ENCODE assay signal across 14 mouse cellular contexts in genomic region chr8:61267061-61267460, GRCm38 (mm10). TPM values are rescaled to one million over a fixed set of nuclear protein-coding genes. Genes with fewer than 3 reads are reported as not detected.
DNase-seq lines count a peak whose midpoint lies in the region; ATAC-seq lines count a peak whose summit lies in the region.
"Had no signal": no experiment of that assay in that cellular context is flagged by ENCODE, and none has a peak within 500 bp of the region (broad histone marks: within the 10 kb centered on the region; RNA-seq: fewer than 3 reads in every experiment).

No protein-coding gene starts in this region.

- H3K36me3 ChIP-seq in embryonic facial prominence, embryonic 11.5 days (replicated peaks; ENCODE audit: control insufficient read depth, insufficient read depth, low read depth, low read length): no peaks in the 10 kb centered on the region
- no peaks in the 10 kb centered on the region for H3K36me3 ChIP-seq in embryonic facial prominence, embryonic 10.5 days (replicated peaks)
- no peaks in the 10 kb centered on the region for H3K36me3 ChIP-seq in hindbrain, embryonic 16.5 days (ENCODE audit: control insufficient read depth, insufficient read depth, low read length)
- no peaks in the 10 kb centered on the region for H3K36me3 ChIP-seq in hindbrain, embryonic 12.5 days
- no peaks in the 10 kb centered on the region for H3K36me3 ChIP-seq in megakaryocyte, embryonic 14.5 days (replicated peaks; ENCODE audit: low read length)
- H3K36me3 ChIP-seq in midbrain, embryonic 15.5 days (replicated peaks): no peaks in the 10 kb centered on the region
- H3K36me3 ChIP-seq: neural tube, embryonic 12.5 days had no signal

- 97% methylated on average over 1 of the region's 1 CpGs for WGBS in embryonic facial prominence, embryonic 11.5 days
- 95% methylated on average over 1 of the region's 1 CpGs for WGBS in embryonic facial prominence, embryonic 10.5 days
- WGBS in hindbrain, embryonic 16.5 days: 100% methylated on average over 1 of the region's 1 CpGs
- WGBS in hindbrain, embryonic 12.5 days: 92% methylated on average over 1 of the region's 1 CpGs
- WGBS in midbrain, embryonic 15.5 days: 92% methylated on average over 1 of the region's 1 CpGs

- no peaks in the 10 kb centered on the region; the same call in 1 of the 2 replicates for H3K4me1 ChIP-seq in embryonic facial prominence, embryonic 11.5 days (ENCODE audit: control insufficient read depth, insufficient read depth, low read length)
- peaks cover 27% of the 10 kb centered on the region for H3K4me1 ChIP-seq in embryonic facial prominence, embryonic 10.5 days
- peaks cover 4% of the 10 kb centered on the region for H3K4me1 ChIP-seq in hindbrain, embryonic 16.5 days (ENCODE audit: control insufficient read depth, insufficient read depth, low read depth, low read length)
- peaks cover 11% of the 10 kb centered on the region for H3K4me1 ChIP-seq in hindbrain, embryonic 12.5 days
- peaks cover 18% of the 10 kb centered on the region; the same call in 1 of the 2 replicates for H3K4me1 ChIP-seq in megakaryocyte, embryonic 14.5 days
- peaks cover 15% of the 10 kb centered on the region for H3K4me1 ChIP-seq in midbrain, embryonic 15.5 days

- H3K9ac ChIP-seq in embryonic facial prominence, embryonic 11.5 days (replicated peaks; ENCODE audit: low read length): no peak overlapping the region
- no peak overlapping the region for H3K9ac ChIP-seq in hindbrain, embryonic 16.5 days (ENCODE audit: low read depth, low read length)
- no peak overlapping the region for H3K9ac ChIP-seq in hindbrain, embryonic 12.5 days
- H3K9ac ChIP-seq in midbrain, embryonic 15.5 days: no peak overlapping the region
- H3K9ac ChIP-seq: neural tube, embryonic 12.5 days had no signal

- ATAC-seq in embryonic facial prominence, embryonic 11.5 days (replicated peaks; ENCODE audit: insufficient number of reproducible peaks, low FRiP score, low TSS enrichment, low read depth): peak; percentile 41; the same call in 1 of the 2 replicates
- peak; percentile 11; the same call in 1 of the 2 replicates for ATAC-seq in hindbrain, embryonic 16.5 days
- no peak for ATAC-seq in hindbrain, embryonic 12.5 days (ENCODE audit: low FRiP score)
- no peak for ATAC-seq in megakaryocyte, adult 5-6 weeks (ENCODE audit: poor library complexity, severe bottlenecking)
- ATAC-seq in midbrain, embryonic 15.5 days (replicated peaks): peak; percentile 37; the same call in 1 of the 2 replicates

- H3K4me3 ChIP-seq in embryonic facial prominence, embryonic 11.5 days (ENCODE audit: low read depth, low read length): no peak overlapping the region
- H3K4me3 ChIP-seq in embryonic facial prominence, embryonic 10.5 days: no peak overlapping the region
- no peak overlapping the region for H3K4me3 ChIP-seq in hindbrain, embryonic 16.5 days (ENCODE audit: low read length)
- no peak overlapping the region for H3K4me3 ChIP-seq in hindbrain, embryonic 12.5 days
- H3K4me3 ChIP-seq in megakaryocyte, embryonic 14.5 days (replicated peaks): peak overlapping the region; percentile 80
- H3K4me3 ChIP-seq in midbrain, embryonic 15.5 days: no peak overlapping the region
- H3K4me3 ChIP-seq: neural tube, embryonic 12.5 days had no signal

- no peaks in the 10 kb centered on the region for H3K27me3 ChIP-seq in embryonic facial prominence, embryonic 11.5 days (ENCODE audit: control insufficient read depth, insufficient read depth, low read length)
- H3K27me3 ChIP-seq in embryonic facial prominence, embryonic 10.5 days (replicated peaks; ENCODE audit: low read depth, poor library complexity, severe bottlenecking): no peaks in the 10 kb centered on the region
- H3K27me3 ChIP-seq in hindbrain, embryonic 16.5 days (replicated peaks; ENCODE audit: control insufficient read depth, insufficient read depth, low read length): no peaks in the 10 kb centered on the region
- no peaks in the 10 kb centered on the region for H3K27me3 ChIP-seq in hindbrain, embryonic 12.5 days
- no peaks in the 10 kb centered on the region for H3K27me3 ChIP-seq in megakaryocyte, embryonic 14.5 days (replicated peaks)
- no peaks in the 10 kb centered on the region for H3K27me3 ChIP-seq in midbrain, embryonic 15.5 days (replicated peaks)
- H3K27me3 ChIP-seq: CH12.LX; neural tube, embryonic 12.5 days had no signal

- no peak overlapping the region for H3K27ac ChIP-seq in embryonic facial prominence, embryonic 11.5 days (replicated peaks; ENCODE audit: low read depth, low read length)
- H3K27ac ChIP-seq in embryonic facial prominence, embryonic 10.5 days (replicated peaks): no peak overlapping the region
- no peak overlapping the region for H3K27ac ChIP-seq in hindbrain, embryonic 16.5 days (ENCODE audit: low read depth, low read length)
- no peak overlapping the region for H3K27ac ChIP-seq in hindbrain, embryonic 12.5 days
- H3K27ac ChIP-seq in midbrain, embryonic 15.5 days: no peak overlapping the region
- H3K27ac ChIP-seq: neural tube, embryonic 12.5 days had no signal

- H3K9me3 ChIP-seq in embryonic facial prominence, embryonic 11.5 days (replicated peaks; ENCODE audit: control insufficient read depth, low read length): no peaks in the 10 kb centered on the region
- H3K9me3 ChIP-seq in embryonic facial prominence, embryonic 10.5 days: no peaks in the 10 kb centered on the region
- no peaks in the 10 kb centered on the region for H3K9me3 ChIP-seq in hindbrain, embryonic 16.5 days (ENCODE audit: control insufficient read depth, low read length)
- H3K9me3 ChIP-seq in hindbrain, embryonic 12.5 days (replicated peaks): no peaks in the 10 kb centered on the region
- H3K9me3 ChIP-seq in megakaryocyte, embryonic 14.5 days: peaks cover 5% of the 10 kb centered on the region; the same call in 1 of the 2 replicates
- H3K9me3 ChIP-seq in midbrain, embryonic 15.5 days: no peaks in the 10 kb centered on the region
- H3K9me3 ChIP-seq: neural tube, embryonic 12.5 days had no signal

- no peak for DNase-seq in embryonic facial prominence, embryonic 11.5 days (ENCODE audit: low spot score)
- DNase-seq in embryonic facial prominence, embryonic 10.5 days (ENCODE audit: low spot score): no peak
- no peak for DNase-seq in yolk sac, embryonic 10.5 days (ENCODE audit: low spot score)
- DNase-seq: adrenal gland, postnatal 14 days; cerebellum, adult 9-10 months; gastrocnemius, postnatal 36 days; kidney, postnatal 10 days had no signal

- H3K4me2 ChIP-seq in embryonic facial prominence, embryonic 11.5 days (ENCODE audit: low read depth, low read length): no peak overlapping the region
- H3K4me2 ChIP-seq in hindbrain, embryonic 16.5 days (ENCODE audit: low read length): no peak overlapping the region
- no peak overlapping the region for H3K4me2 ChIP-seq in hindbrain, embryonic 12.5 days (replicated peaks)
- H3K4me2 ChIP-seq in midbrain, embryonic 15.5 days: no peak overlapping the region
- H3K4me2 ChIP-seq: neural tube, embryonic 12.5 days had no signal

RNA-seq across cellular contexts. Expression of gene Sh3rf1, which starts 43.4 kb away (rescaled TPM):
- polyA plus RNA-seq in embryonic facial prominence, embryonic 11.5 days (2014; fragmentation: Nextera tagmentation; extraction: Ambion mirVana): 14.7 and 16.0 TPM in 2 replicates
- 17.0 and 17.4 TPM in 2 replicates for polyA plus RNA-seq in embryonic facial prominence, embryonic 10.5 days (2016; fragmentation: Nextera tagmentation; extraction: Ambion mirVana)
- polyA plus RNA-seq in hindbrain, embryonic 16.5 days (2015; fragmentation: Nextera tagmentation; extraction: Ambion mirVana): 23.3 and 28.2 TPM in 2 replicates
- 28.1 and 29.7 TPM in 2 replicates for polyA plus RNA-seq in hindbrain, embryonic 12.5 days (2016; fragmentation: Nextera tagmentation; extraction: Ambion mirVana)
- polyA plus RNA-seq in megakaryocyte, embryonic 14.5 days (2012; ENCODE audit: insufficient read depth, low replicate concordance): 1.3 and 1.6 TPM in 2 replicates
- total RNA-seq in megakaryocyte, adult 5-6 weeks (2015): 2.7 TPM in 2 replicates
- total RNA-seq in megakaryocyte, adult 5-6 weeks (2017): 1.8 and 2.6 TPM in 2 replicates
- polyA plus RNA-seq in midbrain, embryonic 15.5 days (2015; fragmentation: Nextera tagmentation; extraction: Ambion mirVana): 29.9 and 30.7 TPM in 2 replicates

Comparison
In these comparisons a context has a peak if more than half of its experiments do, and no peak if none do; other contexts are left out.
1. ATAC-seq: peak in embryonic facial prominence, embryonic 11.5 days (single experiment), hindbrain, embryonic 16.5 days (single experiment) and midbrain, embryonic 15.5 days (single experiment); none in hindbrain, embryonic 12.5 days (single experiment) and megakaryocyte, adult 5-6 weeks (single experiment).